Mouse (Mus musculus): ENCODE results near the gene Pcbd2. TPM values are rescaled to one million over a fixed set of nuclear protein-coding genes. Genes with fewer than 3 reads are reported as not detected.

Gene Pcbd2
- polyA plus RNA-seq, 1 experiment: 57.4 TPM

DNA sequence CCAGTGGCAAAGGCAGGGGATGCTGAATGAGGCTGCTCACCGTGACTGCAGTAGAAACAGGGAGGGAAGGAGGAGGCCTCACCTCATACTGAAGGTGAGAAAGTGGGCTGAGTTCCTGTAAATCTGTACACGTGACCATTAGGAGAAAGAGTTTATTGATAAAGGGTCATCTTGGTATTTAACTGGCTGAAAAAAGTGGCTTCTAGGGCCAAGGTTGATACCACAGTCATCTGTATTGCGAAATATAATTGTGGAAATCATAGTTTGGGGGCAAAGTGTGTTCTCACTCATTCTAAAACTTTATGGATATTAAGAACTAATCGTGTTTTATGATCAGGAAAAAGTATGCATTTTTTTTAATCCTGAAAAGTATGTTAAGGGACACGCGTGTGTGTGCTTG lies 87.7 kb downstream of the Pcbd2 start:
- H3K4me2 ChIP-seq (ENCODE audit: low read depth): no peak overlapping the region
- no peak overlapping the region for H3K4me3 ChIP-seq

GRCm38 (mm10) chr13:55822499-55822898 lies 95.3 kb downstream of the Pcbd2 start:
- TF ChIP-seq POLR2A (IDR thresholded peaks at IDR 0.05; ENCODE audit: insufficient read length, low read depth): no peak
- no peak for TF ChIP-seq MAX (IDR thresholded peaks at IDR 0.05; ENCODE audit: low read depth)
- TF ChIP-seq TCF12 (IDR thresholded peaks at IDR 0.05; ENCODE audit: insufficient read depth, poor library complexity, severe bottlenecking): no peak
- no peak for TF ChIP-seq E2F4 (IDR thresholded peaks at IDR 0.05; ENCODE audit: insufficient read depth)
- TF ChIP-seq MYOG (IDR thresholded peaks at IDR 0.05; ENCODE audit: control insufficient read depth in 1 of 3, insufficient read depth in 1 of 3, insufficient read length in 2 of 3, low read depth in 2 of 3): no peak
- no peak for TF ChIP-seq REST (IDR thresholded peaks at IDR 0.05; ENCODE audit: insufficient read depth, insufficient read length)
- no peak for TF ChIP-seq CEBPB (IDR thresholded peaks at IDR 0.05; ENCODE audit: insufficient read depth, poor library complexity, severe bottlenecking)
- no peak for TF ChIP-seq POLR2AphosphoS2 (IDR thresholded peaks at IDR 0.05; ENCODE audit: insufficient read length, low read depth)
- no peak for TF ChIP-seq SRF (IDR thresholded peaks at IDR 0.05; ENCODE audit: control insufficient read depth, insufficient read length, low read depth)
- Histone ChIP-seq H3K27me3 (ENCODE audit: control insufficient read depth, insufficient read depth, insufficient read length) (peaks cover 49% of the 10 kb centered on the region), H3K4me2 (ENCODE audit: low read depth) (no peak overlapping the region), H3K36me3 (ENCODE audit: control insufficient read depth, insufficient read depth) (no peaks in the 10 kb centered on the region), H3K4me3 (no peak overlapping the region), H3K79me2 (ENCODE audit: control insufficient read depth, insufficient read depth) (no peaks in the 10 kb centered on the region), H3ac (ENCODE audit: control insufficient read depth, insufficient read length) (no peak overlapping the region)

More for the DNA sequence above, 87.7 kb downstream of the Pcbd2 start:
- no peaks in the 10 kb centered on the region for H3K79me2 ChIP-seq (ENCODE audit: control insufficient read depth, insufficient read depth)
- H3ac ChIP-seq (ENCODE audit: control insufficient read depth, insufficient read length): no peak overlapping the region
- H3K27me3 ChIP-seq (ENCODE audit: control insufficient read depth, insufficient read depth, insufficient read length): peaks cover 35% of the 10 kb centered on the region
- no peaks in the 10 kb centered on the region for H3K36me3 ChIP-seq (ENCODE audit: control insufficient read depth, insufficient read depth)
- no peak for TF ChIP-seq POLR2A (IDR thresholded peaks at IDR 0.05; ENCODE audit: insufficient read length, low read depth)
- TF ChIP-seq MYOG (IDR thresholded peaks at IDR 0.05; ENCODE audit: control insufficient read depth in 1 of 3, insufficient read depth in 1 of 3, insufficient read length in 2 of 3, low read depth in 2 of 3): no peak
- no peak for TF ChIP-seq POLR2AphosphoS2 (IDR thresholded peaks at IDR 0.05; ENCODE audit: insufficient read length, low read depth)
- no peak for TF ChIP-seq USF1 (IDR thresholded peaks at IDR 0.05; ENCODE audit: low read depth)
- TF ChIP-seq TCF3 (IDR thresholded peaks at IDR 0.05; ENCODE audit: insufficient read length, low read depth): no peak
- no peak for TF ChIP-seq MAX (IDR thresholded peaks at IDR 0.05; ENCODE audit: low read depth)
- TF ChIP-seq TCF12 (IDR thresholded peaks at IDR 0.05; ENCODE audit: insufficient read depth, poor library complexity, severe bottlenecking): no peak
- TF ChIP-seq E2F4 (IDR thresholded peaks at IDR 0.05; ENCODE audit: insufficient read depth): no peak
- TF ChIP-seq CEBPB (IDR thresholded peaks at IDR 0.05; ENCODE audit: insufficient read depth, poor library complexity, severe bottlenecking): no peak
- no peak for TF ChIP-seq MYOD1 (IDR thresholded peaks at IDR 0.05; ENCODE audit: control insufficient read depth in 1 of 3, insufficient read length in 2 of 3, low read depth in 2 of 3)
- TF ChIP-seq SRF (IDR thresholded peaks at IDR 0.05; ENCODE audit: control insufficient read depth, insufficient read length, low read depth): no peak
- TF ChIP-seq REST (IDR thresholded peaks at IDR 0.05; ENCODE audit: insufficient read depth, insufficient read length): no peak

- Histone ChIP-seq H3K79me2 (ENCODE audit: control insufficient read depth, insufficient read depth) (no peaks in the 10 kb centered on the region), H3K4me3 (no peak overlapping the region), H3K36me3 (ENCODE audit: control insufficient read depth, insufficient read depth) (no peaks in the 10 kb centered on the region), H3K4me2 (ENCODE audit: low read depth) (no peak overlapping the region), H3K27me3 (ENCODE audit: control insufficient read depth, insufficient read depth, insufficient read length) (peaks cover 59% of the 10 kb centered on the region), H3ac (ENCODE audit: control insufficient read depth, insufficient read length) (no peak overlapping the region)
- no peak for TF ChIP-seq E2F4 (IDR thresholded peaks at IDR 0.05; ENCODE audit: insufficient read depth)
- TF ChIP-seq TCF3 (IDR thresholded peaks at IDR 0.05; ENCODE audit: insufficient read length, low read depth): no peak
- TF ChIP-seq POLR2AphosphoS2 (IDR thresholded peaks at IDR 0.05; ENCODE audit: insufficient read length, low read depth): no peak
- TF ChIP-seq TCF12 (IDR thresholded peaks at IDR 0.05; ENCODE audit: insufficient read depth, poor library complexity, severe bottlenecking): no peak
- no peak for TF ChIP-seq MYOD1 (IDR thresholded peaks at IDR 0.05; ENCODE audit: control insufficient read depth in 1 of 3, insufficient read length in 2 of 3, low read depth in 2 of 3)
- no peak for TF ChIP-seq REST (IDR thresholded peaks at IDR 0.05; ENCODE audit: insufficient read depth, insufficient read length)
- TF ChIP-seq CEBPB (IDR thresholded peaks at IDR 0.05; ENCODE audit: insufficient read depth, poor library complexity, severe bottlenecking): no peak
- no peak for TF ChIP-seq USF1 (IDR thresholded peaks at IDR 0.05; ENCODE audit: low read depth)
- no peak for TF ChIP-seq POLR2A (IDR thresholded peaks at IDR 0.05; ENCODE audit: insufficient read length, low read depth)
- TF ChIP-seq MYOG (IDR thresholded peaks at IDR 0.05; ENCODE audit: control insufficient read depth in 1 of 3, insufficient read depth in 1 of 3, insufficient read length in 2 of 3, low read depth in 2 of 3): no peak
- TF ChIP-seq SRF (IDR thresholded peaks at IDR 0.05; ENCODE audit: control insufficient read depth, insufficient read length, low read depth): no peak
- no peak for TF ChIP-seq MAX (IDR thresholded peaks at IDR 0.05; ENCODE audit: low read depth)
These were observed 97.2 kb downstream of the Pcbd2 start for GRCm38 (mm10) chr13:55824151-55824945.

GRCm38 (mm10) chr13:55825245-55825681 lies 98.1 kb downstream of the Pcbd2 start:
- no peaks in the 10 kb centered on the region for H3K79me2 ChIP-seq (ENCODE audit: control insufficient read depth, insufficient read depth)
- H3K4me2 ChIP-seq (ENCODE audit: low read depth): no peak overlapping the region
- TF ChIP-seq POLR2AphosphoS2 (IDR thresholded peaks at IDR 0.05; ENCODE audit: insufficient read length, low read depth): no peak
- no peak for TF ChIP-seq REST (IDR thresholded peaks at IDR 0.05; ENCODE audit: insufficient read depth, insufficient read length)
- no peak for TF ChIP-seq TCF3 (IDR thresholded peaks at IDR 0.05; ENCODE audit: insufficient read length, low read depth)
- TF ChIP-seq SRF (IDR thresholded peaks at IDR 0.05; ENCODE audit: control insufficient read depth, insufficient read length, low read depth): no peak
- no peak for TF ChIP-seq TCF12 (IDR thresholded peaks at IDR 0.05; ENCODE audit: insufficient read depth, poor library complexity, severe bottlenecking)
- no peak for TF ChIP-seq USF1 (IDR thresholded peaks at IDR 0.05; ENCODE audit: low read depth)
- TF ChIP-seq MAX (IDR thresholded peaks at IDR 0.05; ENCODE audit: low read depth): no peak
- no peak for TF ChIP-seq POLR2A (IDR thresholded peaks at IDR 0.05; ENCODE audit: insufficient read length, low read depth)
- TF ChIP-seq MYOD1 (IDR thresholded peaks at IDR 0.05; ENCODE audit: control insufficient read depth in 1 of 3, insufficient read length in 2 of 3, low read depth in 2 of 3): no peak
- no peak for TF ChIP-seq MYOG (IDR thresholded peaks at IDR 0.05; ENCODE audit: control insufficient read depth in 1 of 3, insufficient read depth in 1 of 3, insufficient read length in 2 of 3, low read depth in 2 of 3)
- no peak for TF ChIP-seq CEBPB (IDR thresholded peaks at IDR 0.05; ENCODE audit: insufficient read depth, poor library complexity, severe bottlenecking)
- TF ChIP-seq E2F4 (IDR thresholded peaks at IDR 0.05; ENCODE audit: insufficient read depth): no peak
- H3ac ChIP-seq (ENCODE audit: control insufficient read depth, insufficient read length): no peak overlapping the region
- no peaks in the 10 kb centered on the region for H3K36me3 ChIP-seq (ENCODE audit: control insufficient read depth, insufficient read depth)
- peaks cover 65% of the 10 kb centered on the region for H3K27me3 ChIP-seq (ENCODE audit: control insufficient read depth, insufficient read depth, insufficient read length)
- H3K4me3 ChIP-seq: no peak overlapping the region
